Mouse (Mus musculus): Measurements from ENCODE around the gene Casp8. TPM values are rescaled to one million over a fixed set of nuclear protein-coding genes. Genes with fewer than 3 reads are reported as not detected.
A peak's percentile ranks its signal among the peaks of the same experiment; 100 is the strongest.
"Not testable (repeated sequence)": the region's sequence is repeated elsewhere in the genome, so short reads cannot be mapped to it uniquely, and the experiment has no call there.

The Casp8 gene
- polyA plus RNA-seq, 1 experiment from 2014 or later = 18.9 TPM

DNA sequence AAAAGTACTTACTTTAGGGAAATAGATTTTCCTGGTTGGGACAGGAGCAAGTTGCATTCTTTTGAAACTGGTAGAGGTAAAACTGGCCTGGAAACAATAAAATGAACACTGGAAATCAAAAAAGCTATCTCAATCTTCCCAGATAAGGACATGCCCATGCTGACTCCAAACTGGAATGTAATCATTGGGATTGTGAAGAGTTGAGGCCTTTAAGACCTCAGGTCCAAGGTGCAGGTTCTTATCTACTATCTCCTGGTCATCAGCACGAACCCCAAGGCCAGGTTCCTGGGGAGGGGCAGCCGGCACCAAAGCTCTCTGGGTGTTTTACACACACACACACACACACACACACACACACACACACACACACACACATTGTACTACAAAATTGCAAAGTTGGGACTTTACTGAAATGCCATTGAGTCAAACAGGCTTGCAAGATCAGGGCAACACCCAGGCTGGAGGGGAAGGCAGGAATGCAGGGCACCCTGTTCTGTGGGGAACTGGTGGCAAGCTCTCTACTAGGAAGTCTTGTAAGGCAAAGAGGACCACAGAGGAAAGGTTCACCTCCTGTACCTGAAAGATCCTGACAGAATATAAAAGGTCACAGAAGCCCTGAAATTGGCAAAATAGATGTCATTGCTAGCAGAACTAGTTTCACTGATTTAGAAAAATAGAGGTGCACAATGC is 96.5 kb downstream of the Casp8 start:
- not testable (repeated sequence) for H3K4me1 ChIP-seq (ENCODE audit: control insufficient read depth, insufficient read depth, low read length); ATAC-seq (ENCODE audit: insufficient number of reproducible peaks, low FRiP score, low TSS enrichment, low read depth); H3K9ac ChIP-seq (ENCODE audit: low read length); H3K36me3 ChIP-seq (ENCODE audit: control insufficient read depth, insufficient read depth, low read length); H3K9me3 ChIP-seq (ENCODE audit: control insufficient read depth, low read length); H3K4me3 ChIP-seq (ENCODE audit: low read depth, low read length); H3K4me2 ChIP-seq (ENCODE audit: low read depth, severe bottlenecking); H3K27me3 ChIP-seq (ENCODE audit: control insufficient read depth, insufficient read depth, low read length); H3K27ac ChIP-seq (replicated peaks; ENCODE audit: low read depth, low read length)
- WGBS = 76% methylated on average over 2 of the region's 2 CpGs
- peak; percentile 8 for DNase-seq (ENCODE audit: low spot score)

DNA sequence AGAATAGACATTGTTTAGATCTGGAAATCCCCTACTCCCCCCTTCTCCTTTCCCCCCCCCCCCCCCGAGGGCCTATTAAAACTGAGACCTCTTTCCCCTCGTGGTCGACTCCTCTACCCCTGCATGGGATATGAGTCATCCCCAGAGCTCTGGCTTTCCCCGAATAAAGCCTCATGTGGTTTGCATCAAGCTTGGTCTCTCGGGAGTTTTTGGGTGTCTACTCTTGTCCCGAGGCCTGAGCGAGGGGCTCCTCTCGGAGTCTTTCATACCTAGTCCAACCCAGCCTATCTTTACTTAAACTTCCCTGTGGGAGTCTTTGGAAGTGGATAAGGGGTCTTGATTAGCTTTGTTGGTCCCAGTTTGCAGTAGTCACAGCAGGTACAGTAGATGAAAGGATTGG is 97.2 kb downstream of the Casp8 start:
- H3K36me3 ChIP-seq (ENCODE audit: control insufficient read depth, insufficient read depth, low read length); H3K4me1 ChIP-seq (ENCODE audit: control insufficient read depth, insufficient read depth, low read length); H3K27me3 ChIP-seq (ENCODE audit: control insufficient read depth, insufficient read depth, low read length); ATAC-seq (ENCODE audit: insufficient number of reproducible peaks, low FRiP score, low TSS enrichment, low read depth); H3K4me3 ChIP-seq (ENCODE audit: low read depth, low read length); H3K9me3 ChIP-seq (ENCODE audit: control insufficient read depth, low read length); H3K27ac ChIP-seq (replicated peaks; ENCODE audit: low read depth, low read length); H3K9ac ChIP-seq (ENCODE audit: low read length); H3K4me2 ChIP-seq (ENCODE audit: low read depth, severe bottlenecking): not testable (repeated sequence)
- WGBS = 81% methylated on average over 8 of the region's 8 CpGs
- peak; percentile 12 for DNase-seq (ENCODE audit: low spot score)

Other genes starting within 250 kb of the Casp8 start
- 6.5 and 7.0 TPM in 2 replicates for gene Fam126b, start 209.1 kb upstream of the Casp8 start, polyA plus RNA-seq (2014; fragmentation: Nextera tagmentation; extraction: Ambion mirVana)
- 144 and 149 TPM in 2 replicates for gene Ndufb3, start 209.0 kb upstream of the Casp8 start, polyA plus RNA-seq (2014; fragmentation: Nextera tagmentation; extraction: Ambion mirVana)
- gene Als2cr12, start 99.4 kb upstream of the Casp8 start, polyA plus RNA-seq (2014; fragmentation: Nextera tagmentation; extraction: Ambion mirVana) = not detected in 2 replicates
- gene Cflar, start 83.9 kb upstream of the Casp8 start, polyA plus RNA-seq (2014; fragmentation: Nextera tagmentation; extraction: Ambion mirVana) = 25.6 and 27.4 TPM in 2 replicates
- gene Trak2, start 178.1 kb downstream of the Casp8 start, polyA plus RNA-seq (2014; fragmentation: Nextera tagmentation; extraction: Ambion mirVana) = 8.3 and 10.0 TPM in 2 replicates
- 23.2 and 23.8 TPM in 2 replicates for gene Stradb, start 178.1 kb downstream of the Casp8 start, polyA plus RNA-seq (2014; fragmentation: Nextera tagmentation; extraction: Ambion mirVana)

Measured in limb, embryonic 11.5 days (tissue).